Mouse (Mus musculus) stomach, embryonic 14.5 days (tissue): Measurements from ENCODE around the gene Olfr1052. TPM values are rescaled to one million over a fixed set of nuclear protein-coding genes. Genes with fewer than 3 reads are reported as not detected.
"Not testable (repeated sequence)": the region's sequence is repeated elsewhere in the genome, so short reads cannot be mapped to it uniquely, and the experiment has no call there.

Experiments
- ATAC-seq: fragments of 200-750 bp; cut with Nextera tagmentation; 2 replicates; pipeline ENCODE4 v1.8.0; 2017; ENCODE audit warnings: low read depth, moderate TSS enrichment; ENCODE audit not compliant: insufficient number of reproducible peaks, insufficient read depth, low FRiP score
- H3K27ac ChIP-seq: fragments of 300-500 bp; sonication (generic); 2 replicates; pipeline ENCODE4 v1.5.1; 2014; ENCODE audit warnings: mild to moderate bottlenecking, low read length, moderate library complexity, mixed read lengths
- H3K27me3 ChIP-seq: fragments of 300-500 bp; sonication (generic); 2 replicates; pipeline ENCODE4 v1.6.1; 2014; ENCODE audit warnings: low read length, control low read depth, mixed read lengths; ENCODE audit not compliant: control insufficient read depth, insufficient read depth
- H3K36me3 ChIP-seq: fragments of 300-500 bp; sonication (generic); 2 replicates; pipeline ENCODE4 v1.6.1; 2014; ENCODE audit warnings: mild to moderate bottlenecking, control low read depth, low read length, moderate library complexity, mixed read lengths; ENCODE audit not compliant: control insufficient read depth, insufficient read depth
- H3K4me1 ChIP-seq: fragments of 300-500 bp; sonication (generic); 2 replicates; pipeline ENCODE4 v1.6.1; 2014; ENCODE audit warnings: low read length, control low read depth, mixed read lengths; ENCODE audit not compliant: control insufficient read depth, insufficient read depth
- H3K4me2 ChIP-seq: fragments of 300-500 bp; sonication (generic); replicated peaks from 2 replicates; pipeline ENCODE4 v1.6.1; 2014; ENCODE audit warnings: low read depth, low read length, control low read depth
- H3K4me3 ChIP-seq: fragments of 300-500 bp; sonication (generic); 2 replicates; pipeline ENCODE4 v1.5.1; 2014; ENCODE audit warnings: low read depth, low read length, control low read depth
- H3K9ac ChIP-seq: fragments of 300-500 bp; sonication (generic); replicated peaks from 2 replicates; pipeline ENCODE4 v1.6.1; 2014; ENCODE audit warnings: low read depth, mild to moderate bottlenecking, control low read depth, low read length, moderate library complexity, mixed read lengths
- H3K9me3 ChIP-seq: fragments of 300-500 bp; sonication (generic); 2 replicates; pipeline ENCODE4 v1.6.1; 2016; ENCODE audit warnings: low read depth, low read length, control low read depth; ENCODE audit not compliant: control insufficient read depth
- WGBS: fragments of 180-500 bp; shearing (Covaris S2); extraction: QIAGEN DNeasy Blood & Tissue Kit; methylation state at CpG from one replicate; pipeline ENCODE4 v1.1.7; 2014; 5-methylcytosine and 5-hydroxymethylcytosine counted together
- polyA plus RNA-seq: library from polyadenylated mRNA; unstranded; fragments of >200 nt; fragmentation: Nextera tagmentation; extraction: Ambion mirVana; gene quantifications from 2 replicates; pipeline ENCODE4 v1.2.1, GENCODE M21; 2014

Olfr1052 gene
- not detected in 2 replicates for polyA plus RNA-seq

GRCm38 (mm10) chr2:86292155-86292554 is at the start of gene Olfr1052:
Gene Olfr1052, plus strand, starts transcription at chr2:86292455.
- H3K36me3 ChIP-seq = no peaks in the 10 kb centered on the region
- ATAC-seq = no peak

GRCm38 (mm10) chr2:86258228-86258627 is 34.0 kb upstream of the Olfr1052 start, which contains the start of gene Olfr1049:
Gene Olfr1049, minus strand, starts transcription at chr2:86258328.
- not testable (repeated sequence) for H3K27ac ChIP-seq, H3K9me3 ChIP-seq, H3K36me3 ChIP-seq, H3K9ac ChIP-seq, H3K4me2 ChIP-seq, H3K4me1 ChIP-seq, H3K4me3 ChIP-seq, ATAC-seq, H3K27me3 ChIP-seq

More at GRCm38 (mm10) chr2:86292155-86292554, at the start of gene Olfr1052:
- Histone ChIP-seq H3K27ac (no peak within 1 kb of the TSS), H3K9me3 (no peaks in the 10 kb centered on the region), H3K9ac (no peak within 1 kb of the TSS), H3K4me3 (no peak within 1 kb of the TSS), H3K27me3 (no peaks in the 10 kb centered on the region), H3K4me2 (no peak within 1 kb of the TSS), H3K4me1 (no peaks in the 10 kb centered on the region)

GRCm38 (mm10) chr2:86278988-86279387 is 13.3 kb upstream of the Olfr1052 start, which contains the start of gene Olfr1051:
Gene Olfr1051, minus strand, starts transcription at chr2:86279088.
- not testable (repeated sequence) for H3K27me3 ChIP-seq, H3K9ac ChIP-seq, H3K27ac ChIP-seq, H3K4me2 ChIP-seq, ATAC-seq, H3K9me3 ChIP-seq, H3K36me3 ChIP-seq, H3K4me1 ChIP-seq, H3K4me3 ChIP-seq

GRCm38 (mm10) chr2:86315184-86315583 is 22.9 kb downstream of the Olfr1052 start, which contains the start of gene Olfr1053:
Gene Olfr1053, minus strand, starts transcription at chr2:86315284.
- H3K4me3 ChIP-seq = no peak within 1 kb of the TSS
- H3K4me1 ChIP-seq = no peaks in the 10 kb centered on the region
- H3K4me2 ChIP-seq = no peak within 1 kb of the TSS
- WGBS = 59% methylated on average over 3 of the region's 3 CpGs
- H3K27ac ChIP-seq = no peak within 1 kb of the TSS
- H3K36me3 ChIP-seq = no peaks in the 10 kb centered on the region
- H3K9ac ChIP-seq = no peak within 1 kb of the TSS
- no peaks in the 10 kb centered on the region for H3K9me3 ChIP-seq
- no peaks in the 10 kb centered on the region for H3K27me3 ChIP-seq
- ATAC-seq = no peak

GRCm38 (mm10) chr2:86335333-86335732 is 43.1 kb downstream of the Olfr1052 start, which contains the start of gene Olfr1054:
Gene Olfr1054, minus strand, starts transcription at chr2:86335433.
- WGBS = 84% methylated on average over 3 of the region's 3 CpGs

More at GRCm38 (mm10) chr2:86335333-86335732, 43.1 kb downstream of the Olfr1052 start, which contains the start of gene Olfr1054:
- H3K9ac ChIP-seq = no peak within 1 kb of the TSS
- H3K4me2 ChIP-seq = no peak within 1 kb of the TSS
- no peak within 1 kb of the TSS for H3K4me3 ChIP-seq
- no peaks in the 10 kb centered on the region for H3K4me1 ChIP-seq
- no peak within 1 kb of the TSS for H3K27ac ChIP-seq
- H3K27me3 ChIP-seq = no peaks in the 10 kb centered on the region
- ATAC-seq = no peak
- no peaks in the 10 kb centered on the region for H3K9me3 ChIP-seq
- no peaks in the 10 kb centered on the region for H3K36me3 ChIP-seq

Other genes starting within 250 kb of the Olfr1052 start
- 0.07 TPM in 2 replicates for gene Olfr1034, start 246.6 kb upstream of the Olfr1052 start, polyA plus RNA-seq
- not detected in 2 replicates for gene Olfr1036, start 218.5 kb upstream of the Olfr1052 start, polyA plus RNA-seq
- gene Olfr1037, start 205.1 kb upstream of the Olfr1052 start, polyA plus RNA-seq = not detected in 2 replicates
- gene Olfr1039, start 156.5 kb upstream of the Olfr1052 start, polyA plus RNA-seq = not detected in 2 replicates
- not detected in 2 replicates for gene Olfr1040, start 145.7 kb upstream of the Olfr1052 start, polyA plus RNA-seq
- gene Olfr1042, start 130.6 kb upstream of the Olfr1052 start, polyA plus RNA-seq = not detected in 2 replicates
- gene Olfr1043, start 124.9 kb upstream of the Olfr1052 start, polyA plus RNA-seq = not detected in 2 replicates
- gene Olfr1044, start 114.6 kb upstream of the Olfr1052 start, polyA plus RNA-seq = not detected in 2 replicates
- not detected in 2 replicates for gene Olfr52, start 106.8 kb upstream of the Olfr1052 start, polyA plus RNA-seq
- gene Olfr1045, start 89.4 kb upstream of the Olfr1052 start, polyA plus RNA-seq = not detected in 2 replicates
- not detected in 2 replicates for gene Olfr1046, start 73.1 kb upstream of the Olfr1052 start, polyA plus RNA-seq
- not detected in 2 replicates for gene Olfr1047, start 61.1 kb upstream of the Olfr1052 start, polyA plus RNA-seq
- gene Olfr1048, start 52.2 kb upstream of the Olfr1052 start, polyA plus RNA-seq = not detected in 2 replicates
- not detected in 2 replicates for gene Olfr1049, start 34.1 kb upstream of the Olfr1052 start, polyA plus RNA-seq
- gene Olfr1051, start 13.4 kb upstream of the Olfr1052 start, polyA plus RNA-seq = not detected in 2 replicates
- not detected in 2 replicates for gene Olfr1053, start 22.8 kb downstream of the Olfr1052 start, polyA plus RNA-seq
- gene Olfr1054, start 43.0 kb downstream of the Olfr1052 start, polyA plus RNA-seq = not detected in 2 replicates
- gene Olfr1055, start 57.8 kb downstream of the Olfr1052 start, polyA plus RNA-seq = not detected in 2 replicates
- gene Olfr1056, start 70.0 kb downstream of the Olfr1052 start, polyA plus RNA-seq = not detected in 2 replicates
- gene Olfr1057, start 85.9 kb downstream of the Olfr1052 start, polyA plus RNA-seq = not detected in 2 replicates
- not detected in 2 replicates for gene Olfr1058, start 96.1 kb downstream of the Olfr1052 start, polyA plus RNA-seq
- gene Olfr1061, start 121.6 kb downstream of the Olfr1052 start, polyA plus RNA-seq = not detected in 2 replicates
- not detected in 2 replicates for gene Olfr1062, start 134.3 kb downstream of the Olfr1052 start, polyA plus RNA-seq
- not detected in 2 replicates for gene Olfr1065, start 158.1 kb downstream of the Olfr1052 start, polyA plus RNA-seq
- not detected in 2 replicates for gene Olfr1066, start 163.8 kb downstream of the Olfr1052 start, polyA plus RNA-seq
- gene Olfr228, start 194.9 kb downstream of the Olfr1052 start, polyA plus RNA-seq = not detected in 2 replicates
- gene Olfr1076, start 216.0 kb downstream of the Olfr1052 start, polyA plus RNA-seq = not detected in 2 replicates